Comparison of ENCODE assay signal across 8 mouse cellular contexts in the genomic region with DNA sequence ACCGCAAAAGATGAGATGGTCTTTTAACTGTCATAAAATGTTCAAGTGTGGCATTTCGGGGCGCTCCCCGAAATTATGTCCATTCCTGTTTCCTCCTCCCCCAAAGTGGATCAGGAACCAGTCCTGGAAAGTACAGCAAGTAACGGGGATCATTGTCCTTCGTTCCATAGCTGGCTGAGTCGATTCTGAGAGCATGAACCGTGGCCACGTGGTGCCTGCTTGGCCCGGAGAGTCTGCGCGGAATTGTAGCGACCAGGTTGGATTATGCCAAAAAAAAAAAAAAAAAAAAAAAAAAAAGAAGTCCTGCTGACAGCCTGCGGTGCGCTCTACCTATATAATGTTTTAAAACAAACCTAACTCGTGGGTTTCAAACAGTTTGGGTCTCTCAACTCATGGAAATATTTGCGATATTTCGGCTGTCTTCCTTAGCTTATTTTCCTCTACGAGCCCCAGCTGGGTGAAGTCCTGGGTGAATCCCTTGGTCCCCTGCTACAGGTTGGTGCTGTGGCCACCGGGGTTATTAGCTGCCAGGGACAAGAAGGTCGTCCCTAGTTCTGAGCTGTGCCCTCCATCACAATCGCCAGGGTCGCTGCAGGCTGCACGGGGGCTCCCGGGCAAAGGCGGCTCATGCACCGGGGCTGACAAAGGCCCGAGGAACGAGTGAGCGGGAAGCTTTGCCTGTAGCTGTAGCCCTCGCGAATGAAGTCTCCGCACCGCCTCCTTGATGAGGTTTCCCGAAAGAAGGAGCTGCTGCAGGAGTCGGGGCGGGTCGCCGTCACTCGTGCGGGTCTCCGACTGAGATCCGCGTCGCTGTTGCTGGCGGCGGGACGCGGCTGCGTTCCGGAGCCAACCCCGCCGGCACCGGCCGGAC. TPM values are rescaled to one million over a fixed set of nuclear protein-coding genes. Genes with fewer than 3 reads are reported as not detected.
DNase-seq lines count a peak whose midpoint lies in the region; ATAC-seq lines count a peak whose summit lies in the region.

No protein-coding gene starts in this region.

- peak overlapping the region; percentile 78 for H3K9ac ChIP-seq in embryonic facial prominence, embryonic 14.5 days (ENCODE audit: low read depth, low read length)
- peak overlapping the region; percentile 65 for H3K9ac ChIP-seq in limb, embryonic 15.5 days
- peak overlapping the region; percentile 65 for H3K9ac ChIP-seq in neural tube, embryonic 14.5 days (replicated peaks; ENCODE audit: low read depth, low read length)

- H3K27ac ChIP-seq in embryonic facial prominence, embryonic 14.5 days (replicated peaks; ENCODE audit: low read depth, low read length) = peak overlapping the region; percentile 92
- H3K27ac ChIP-seq in limb, embryonic 15.5 days = peak overlapping the region; percentile 88
- H3K27ac ChIP-seq in neural tube, embryonic 14.5 days (ENCODE audit: low read depth, low read length) = peak overlapping the region; percentile 71; the same call in 1 of the 2 replicates

- H3K27me3 ChIP-seq in embryonic facial prominence, embryonic 14.5 days (replicated peaks; ENCODE audit: control insufficient read depth, insufficient read depth, low read length) = no peaks in the 10 kb centered on the region
- H3K27me3 ChIP-seq in limb, embryonic 15.5 days = no peaks in the 10 kb centered on the region
- no peaks in the 10 kb centered on the region for H3K27me3 ChIP-seq in neural tube, embryonic 14.5 days (ENCODE audit: control insufficient read depth, insufficient read depth, low read length)

- H3K4me2 ChIP-seq in embryonic facial prominence, embryonic 14.5 days (ENCODE audit: low read depth, low read length) = peak overlapping the region; percentile 61
- H3K4me2 ChIP-seq in limb, embryonic 15.5 days = peak overlapping the region; percentile 57
- H3K4me2 ChIP-seq in neural tube, embryonic 14.5 days (ENCODE audit: low read depth, low read length) = peak overlapping the region; percentile 61

- H3K36me3 ChIP-seq in embryonic facial prominence, embryonic 14.5 days (ENCODE audit: control insufficient read depth, insufficient read depth, low read length) = no peaks in the 10 kb centered on the region
- no peaks in the 10 kb centered on the region for H3K36me3 ChIP-seq in limb, embryonic 15.5 days
- no peaks in the 10 kb centered on the region for H3K36me3 ChIP-seq in neural tube, embryonic 14.5 days (ENCODE audit: control insufficient read depth, insufficient read depth, low read length)

- no peaks in the 10 kb centered on the region for H3K9me3 ChIP-seq in embryonic facial prominence, embryonic 14.5 days (ENCODE audit: control insufficient read depth, low read length)
- no peaks in the 10 kb centered on the region for H3K9me3 ChIP-seq in limb, embryonic 15.5 days
- no peaks in the 10 kb centered on the region; the same call in 1 of the 2 replicates for H3K9me3 ChIP-seq in neural tube, embryonic 14.5 days (ENCODE audit: control insufficient read depth, low read length)

- H3K4me3 ChIP-seq in embryonic facial prominence, embryonic 14.5 days (ENCODE audit: low read depth, low read length) = peak overlapping the region; percentile 55
- H3K4me3 ChIP-seq in limb, embryonic 15.5 days = peak overlapping the region; percentile 57
- peak overlapping the region; percentile 48 for H3K4me3 ChIP-seq in neural tube, embryonic 14.5 days (ENCODE audit: low read depth, low read length)

- DNase-seq in kidney, adult 18-20 months = peak; percentile 19
- no peak for DNase-seq in kidney, adult 11 months
- DNase-seq in Muller cell, postnatal 12 days (ENCODE audit: inconsistent ontology term) = peak; percentile 23
- peak; percentile 34 for DNase-seq in embryonic facial prominence, embryonic 14.5 days (ENCODE audit: low spot score)
- peak; percentile 28 for DNase-seq in heart, postnatal 4 days
- no peak for DNase-seq in MN1 (ENCODE audit: low spot score)

- ATAC-seq in embryonic facial prominence, embryonic 14.5 days (ENCODE audit: low read depth) = peak; percentile 17
- ATAC-seq in limb, embryonic 15.5 days (ENCODE audit: insufficient number of reproducible peaks, low FRiP score, low TSS enrichment, low read depth) = no peak
- ATAC-seq in neural tube, embryonic 14.5 days (ENCODE audit: low read depth) = peak; percentile 29

- H3K4me1 ChIP-seq in embryonic facial prominence, embryonic 14.5 days (ENCODE audit: control insufficient read depth, insufficient read depth, low read length) = no peaks in the 10 kb centered on the region
- H3K4me1 ChIP-seq in limb, embryonic 15.5 days = 0 out of 2 replicates have a peak, but pooled peaks cover 4% of the 10 kb centered on the region
- no peaks in the 10 kb centered on the region for H3K4me1 ChIP-seq in neural tube, embryonic 14.5 days (ENCODE audit: control insufficient read depth, insufficient read depth, low read length)

- WGBS in embryonic facial prominence, embryonic 14.5 days = 33% methylated on average over 51 of the region's 55 CpGs
- 20% methylated on average over 54 of the region's 55 CpGs for WGBS in limb, embryonic 15.5 days
- 35% methylated on average over 54 of the region's 55 CpGs for WGBS in neural tube, embryonic 14.5 days

RNA-seq across cellular contexts. Expression of a gene that starts 1.1 kb away (rescaled TPM):
- 26.3 and 33.5 TPM in 2 replicates for polyA plus RNA-seq in embryonic facial prominence, embryonic 14.5 days (2014; fragmentation: Nextera tagmentation; extraction: Ambion mirVana)
- total RNA-seq in heart, postnatal 4 days (2021) = 1 to 10 TPM; 5.4 to 5.6 TPM
- 26.2 and 27.1 TPM in 2 replicates for polyA plus RNA-seq in limb, embryonic 15.5 days (2015; fragmentation: Nextera tagmentation; extraction: Ambion mirVana)
- 6.2 and 7.8 TPM in 2 replicates for polyA plus RNA-seq in neural tube, embryonic 14.5 days (2014; fragmentation: Nextera tagmentation; extraction: Ambion mirVana)

RNA-seq across cellular contexts. Expression of a gene that starts 43.3 kb away (rescaled TPM):
- polyA plus RNA-seq in embryonic facial prominence, embryonic 14.5 days (2014; fragmentation: Nextera tagmentation; extraction: Ambion mirVana) = 6.2 TPM in 2 replicates
- total RNA-seq in heart, postnatal 4 days (2021) = 1 to 10 TPM; 1.2 to 1.6 TPM
- polyA plus RNA-seq in limb, embryonic 15.5 days (2015; fragmentation: Nextera tagmentation; extraction: Ambion mirVana) = 6.2 and 6.5 TPM in 2 replicates
- 17.5 and 19.0 TPM in 2 replicates for polyA plus RNA-seq in neural tube, embryonic 14.5 days (2014; fragmentation: Nextera tagmentation; extraction: Ambion mirVana)

Comparison
In these comparisons a context has a peak if more than half of its experiments do, and no peak if none do; other contexts are left out.
1. DNase-seq: peak in kidney, adult 18-20 months (single experiment), Muller cell, postnatal 12 days (single experiment), embryonic facial prominence, embryonic 14.5 days (single experiment) and heart, postnatal 4 days (single experiment); none in kidney, adult 11 months (single experiment) and MN1 (single experiment).
2. Peak in every context shown above with its lines, with median percentiles within 50 percentile points of each other: H3K27ac ChIP-seq, H3K4me2 ChIP-seq, H3K4me3 ChIP-seq and H3K9ac ChIP-seq.